Mouse (Mus musculus) MEL (cell line): ENCODE results near the gene Rabgap1l.

Source experiments
- BHLHE40 ChIP-seq: IDR thresholded peaks from 2 replicates; pipeline ENCODE4 v1.6.1; 2012; ENCODE audit warnings: low read depth, mild to moderate bottlenecking, inconsistent platforms, low read length, improper control_type of control experiment, borderline replicate concordance
- CTCF ChIP-seq, 3 experiments: IDR thresholded peaks in 2 of 3; conservative IDR thresholded peaks in 1 of 3; 2 replicates each; pipeline ENCODE4 v1.5.1; 2011 to 2012; ENCODE audit warnings: low read length in 3 of 3, low read depth in 2 of 3, mild to moderate bottlenecking in 2 of 3, improper control_type of control experiment in 1 of 3, inconsistent platforms in 1 of 3, mixed read lengths in 1 of 3, moderate library complexity in 1 of 3; ENCODE audit not compliant: control insufficient read depth in 1 of 3, insufficient read depth in 1 of 3, poor library complexity in 1 of 3, severe bottlenecking in 1 of 3
- GABPA ChIP-seq: IDR thresholded peaks from 2 replicates; pipeline ENCODE4 v1.6.1; 2012; ENCODE audit warnings: low read depth, mild to moderate bottlenecking, inconsistent platforms, low read length, improper control_type of control experiment, moderate library complexity
- HCFC1 ChIP-seq: IDR thresholded peaks from 2 replicates; pipeline ENCODE4 v1.6.1; 2012; ENCODE audit warnings: low read depth, mild to moderate bottlenecking, inconsistent platforms, low read length, improper control_type of control experiment, moderate library complexity
- MAFK ChIP-seq: IDR thresholded peaks from 2 replicates; pipeline ENCODE4 v1.6.1; 2011; ENCODE audit warnings: low read depth, mild to moderate bottlenecking, low read length, improper control_type of control experiment, borderline replicate concordance
- POLR2A ChIP-seq, 2 experiments: IDR thresholded peaks; 2 replicates each; pipeline ENCODE4 v1.6.1; 2011 to 2012; ENCODE audit warnings: low read length in 2 of 2, mild to moderate bottlenecking in 2 of 2, control low read depth in 1 of 2, improper control_type of control experiment in 1 of 2, low read depth in 1 of 2, moderate library complexity in 1 of 2; ENCODE audit not compliant: control insufficient read depth in 1 of 2, insufficient read depth in 1 of 2, poor library complexity in 1 of 2

DNA sequence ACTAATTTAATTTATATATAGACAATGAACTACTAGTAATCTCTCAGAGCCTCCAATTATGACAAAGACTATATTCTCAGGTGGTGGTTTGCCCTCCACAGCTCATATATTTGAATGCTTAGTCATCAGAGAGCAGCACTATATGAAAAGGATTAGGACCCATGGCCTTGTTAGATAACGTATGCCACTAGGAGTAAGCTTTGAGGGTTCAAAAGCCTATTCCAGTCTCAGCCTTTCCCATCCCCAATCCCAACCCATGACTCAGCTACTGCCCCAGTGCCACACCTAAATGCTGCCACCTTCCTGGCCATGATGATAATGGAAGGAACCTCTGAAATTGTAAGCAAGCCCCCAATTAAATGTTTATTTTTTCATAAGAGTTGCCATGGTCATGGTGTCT lies 195.6 kb downstream of the Rabgap1l start:
- TF ChIP-seq CTCF (IDR thresholded peaks at IDR 0.05 in 2 of 3, conservative IDR thresholded peaks at IDR 0.05 in 1 of 3; ENCODE audit: control insufficient read depth in 1 of 3, insufficient read depth in 1 of 3, low read depth in 2 of 3, low read length in 3 of 3, poor library complexity in 1 of 3, severe bottlenecking in 1 of 3) (no peak), HCFC1 (no peak), BHLHE40 (no peak), POLR2A (IDR thresholded peaks at IDR 0.05; ENCODE audit: control insufficient read depth in 1 of 2, insufficient read depth in 1 of 2, low read depth in 1 of 2, low read length in 2 of 2, poor library complexity in 1 of 2) (no peak), MAFK (no peak), GABPA (no peak)
